Mouse (Mus musculus): ENCODE measurements around the gene Gm49396. TPM values are rescaled to one million over a fixed set of nuclear protein-coding genes. Genes with fewer than 3 reads are reported as not detected.

Gene Gm49396
- polyA plus RNA-seq (2012; ENCODE audit: low replicate concordance), result 4.2 and 4.6 TPM in 2 replicates

GRCm38 (mm10) chr7:30563117-30563905 lies at the start of gene Gm49396, which contains the start of the genes U2af1l4 and Psenen:
Gene Gm49396, plus strand, starts transcription at chr7:30563344.
Gene U2af1l4, plus strand, starts transcription at chr7:30563301.
Gene Psenen, minus strand, starts transcription at chr7:30563627.

GRCm38 (mm10) chr7:30534633-30535577 lies 28.2 kb upstream of the Gm49396 start, which contains the start of gene Arhgap33:
Gene Arhgap33, minus strand, starts transcription at chr7:30535060.

GRCm38 (mm10) chr7:30552102-30553020 lies 10.8 kb upstream of the Gm49396 start, which contains the start of the genes Hspb6 and Proser3:
Gene Hspb6, plus strand, starts transcription at chr7:30552178.
Gene Proser3, minus strand, starts transcription at chr7:30552299.

GRCm38 (mm10) chr7:30559443-30559954 lies 3.6 kb upstream of the Gm49396 start, which contains the start of gene Lin37:
Gene Lin37, minus strand, starts transcription at chr7:30559838.

GRCm38 (mm10) chr7:30564970-30565571 lies 1.9 kb downstream of the Gm49396 start, which contains the start of gene Igflr1:
Gene Igflr1, plus strand, starts transcription at chr7:30565427.

GRCm38 (mm10) chr7:30588676-30589434 lies 25.7 kb downstream of the Gm49396 start, which contains the start of gene Kmt2b:
Gene Kmt2b, minus strand, starts transcription at chr7:30588726.

GRCm38 (mm10) chr7:30598786-30599185 lies 35.6 kb downstream of the Gm49396 start, which contains the start of gene Zbtb32:
Gene Zbtb32, minus strand, starts transcription at chr7:30598909.

GRCm38 (mm10) chr7:30612654-30613402 lies 49.7 kb downstream of the Gm49396 start, which contains the start of gene Upk1a:
Gene Upk1a, minus strand, starts transcription at chr7:30612847.

Other genes with a start within 250 kb of the Gm49396 start
- 3.5 and 6.2 TPM in 2 replicates for gene Syne4, start 248.5 kb upstream of the Gm49396 start, polyA plus RNA-seq (2012; ENCODE audit: low replicate concordance)
- 1.2 and 3.5 TPM in 2 replicates for gene E130208F15Rik, start 241.6 kb upstream of the Gm49396 start, polyA plus RNA-seq (2012; ENCODE audit: low replicate concordance)
- gene Sdhaf1, start 239.4 kb upstream of the Gm49396 start, polyA plus RNA-seq (2012; ENCODE audit: low replicate concordance), result 7.3 and 13.8 TPM in 2 replicates
- 0.09 and 0.16 TPM in 2 replicates for gene Lrfn3, start 200.6 kb upstream of the Gm49396 start, polyA plus RNA-seq (2012; ENCODE audit: low replicate concordance)
- 103 and 543 TPM in 2 replicates for gene Tyrobp, start 149.6 kb upstream of the Gm49396 start, polyA plus RNA-seq (2012; ENCODE audit: low replicate concordance)
- gene Hcst, start 143.5 kb upstream of the Gm49396 start, polyA plus RNA-seq (2012; ENCODE audit: low replicate concordance), result 15.4 and 73.3 TPM in 2 replicates
- 57.5 and 91.8 TPM in 2 replicates for gene Nfkbid, start 141.6 kb upstream of the Gm49396 start, polyA plus RNA-seq (2012; ENCODE audit: low replicate concordance)
- 2.4 and 4.5 TPM in 2 replicates for gene Aplp1, start 117.8 kb upstream of the Gm49396 start, polyA plus RNA-seq (2012; ENCODE audit: low replicate concordance)
- gene Kirrel2, start 105.7 kb upstream of the Gm49396 start, polyA plus RNA-seq (2012; ENCODE audit: low replicate concordance), result 0.18 TPM in 1 of 2 replicates, not detected in the other
- gene Nphs1, start 105.0 kb upstream of the Gm49396 start, polyA plus RNA-seq (2012; ENCODE audit: low replicate concordance), result not detected in 2 replicates
- not detected in 2 replicates for gene Prodh2, start 69.7 kb upstream of the Gm49396 start, polyA plus RNA-seq (2012; ENCODE audit: low replicate concordance)
- 24.7 and 45.7 TPM in 2 replicates for gene Arhgap33, start 28.3 kb upstream of the Gm49396 start, polyA plus RNA-seq (2012; ENCODE audit: low replicate concordance)
- gene Hspb6, start 11.2 kb upstream of the Gm49396 start, polyA plus RNA-seq (2012; ENCODE audit: low replicate concordance), result 6.3 and 7.9 TPM in 2 replicates
- gene Proser3, start 11.0 kb upstream of the Gm49396 start, polyA plus RNA-seq (2012; ENCODE audit: low replicate concordance), result 15.7 and 16.7 TPM in 2 replicates
- gene Lin37, start 3.5 kb upstream of the Gm49396 start, polyA plus RNA-seq (2012; ENCODE audit: low replicate concordance), result 80.4 and 94.2 TPM in 2 replicates
- gene U2af1l4, start within 50 bp of the Gm49396 start, polyA plus RNA-seq (2012; ENCODE audit: low replicate concordance), result 29.9 and 73.5 TPM in 2 replicates
- gene Psenen, start 283 bp downstream of the Gm49396 start, polyA plus RNA-seq (2012; ENCODE audit: low replicate concordance), result 47.7 and 71.1 TPM in 2 replicates
- gene Igflr1, start 2.1 kb downstream of the Gm49396 start, polyA plus RNA-seq (2012; ENCODE audit: low replicate concordance), result 14.3 and 26.5 TPM in 2 replicates
- 105 and 177 TPM in 2 replicates for gene Kmt2b, start 25.4 kb downstream of the Gm49396 start, polyA plus RNA-seq (2012; ENCODE audit: low replicate concordance)
- gene Zbtb32, start 35.6 kb downstream of the Gm49396 start, polyA plus RNA-seq (2012; ENCODE audit: low replicate concordance), result 30.3 and 64.8 TPM in 2 replicates
- 0.25 and 0.83 TPM in 2 replicates for gene Upk1a, start 49.5 kb downstream of the Gm49396 start, polyA plus RNA-seq (2012; ENCODE audit: low replicate concordance)
- 31.5 and 104 TPM in 2 replicates for gene Cox6b1, start 62.8 kb downstream of the Gm49396 start, polyA plus RNA-seq (2012; ENCODE audit: low replicate concordance)
- not detected in 2 replicates for gene Etv2, start 72.5 kb downstream of the Gm49396 start, polyA plus RNA-seq (2012; ENCODE audit: low replicate concordance)
- gene Rbm42, start 87.0 kb downstream of the Gm49396 start, polyA plus RNA-seq (2012; ENCODE audit: low replicate concordance), result 174 and 373 TPM in 2 replicates
- 4.2 and 16.9 TPM in 2 replicates for gene Haus5, start 101.7 kb downstream of the Gm49396 start, polyA plus RNA-seq (2012; ENCODE audit: low replicate concordance)
- gene Pmis2, start 108.3 kb downstream of the Gm49396 start, polyA plus RNA-seq (2012; ENCODE audit: low replicate concordance), result not detected in 2 replicates
- gene 2200002J24Rik, start 135.6 kb downstream of the Gm49396 start, polyA plus RNA-seq (2012; ENCODE audit: low replicate concordance), result not detected in 2 replicates
- 0.21 and 0.42 TPM in 2 replicates for gene Atp4a, start 148.9 kb downstream of the Gm49396 start, polyA plus RNA-seq (2012; ENCODE audit: low replicate concordance)
- 45.8 and 81.6 TPM in 2 replicates for gene Tmem147, start 166.2 kb downstream of the Gm49396 start, polyA plus RNA-seq (2012; ENCODE audit: low replicate concordance)
- gene Gapdhs, start 180.3 kb downstream of the Gm49396 start, polyA plus RNA-seq (2012; ENCODE audit: low replicate concordance), result 0.08 TPM in 1 of 2 replicates, not detected in the other
- gene Sbsn, start 188.1 kb downstream of the Gm49396 start, polyA plus RNA-seq (2012; ENCODE audit: low replicate concordance), result 0.57 and 0.62 TPM in 2 replicates
- gene Dmkn, start 200.4 kb downstream of the Gm49396 start, polyA plus RNA-seq (2012; ENCODE audit: low replicate concordance), result not detected in 2 replicates
- not detected in 2 replicates for gene Krtdap, start 224.6 kb downstream of the Gm49396 start, polyA plus RNA-seq (2012; ENCODE audit: low replicate concordance)

All from hematopoietic multipotent progenitor cell, adult 10-12 weeks (in vitro differentiated cells).